Mouse (Mus musculus) mouse embryonic stem cell (cell line): Measurements from ENCODE around the gene Atp8a2.

ENCODE experiments used
- in situ Hi-C, 2 experiments: fragments of 300-500 bp; cut with MboI; formaldehyde crosslinking; loops; 1 replicate in 1 of 2; 3 replicates in 1 of 2; pipeline ENCODE4 v1.14.3; 2019 to 2020; ENCODE audit warnings: low sequenced_read_pairs in 2 of 2, low pct_unique_long_range_greater_than_20kb in 1 of 2, mixed read lengths in 1 of 2; ENCODE audit not compliant: unreplicated experiment in 1 of 2

The Atp8a2 gene

GRCm38 (mm10) chr14:59715695-59716442 is 481.1 kb downstream of the Atp8a2 start:
- in situ Hi-C loops, result no loop called here

DNA sequence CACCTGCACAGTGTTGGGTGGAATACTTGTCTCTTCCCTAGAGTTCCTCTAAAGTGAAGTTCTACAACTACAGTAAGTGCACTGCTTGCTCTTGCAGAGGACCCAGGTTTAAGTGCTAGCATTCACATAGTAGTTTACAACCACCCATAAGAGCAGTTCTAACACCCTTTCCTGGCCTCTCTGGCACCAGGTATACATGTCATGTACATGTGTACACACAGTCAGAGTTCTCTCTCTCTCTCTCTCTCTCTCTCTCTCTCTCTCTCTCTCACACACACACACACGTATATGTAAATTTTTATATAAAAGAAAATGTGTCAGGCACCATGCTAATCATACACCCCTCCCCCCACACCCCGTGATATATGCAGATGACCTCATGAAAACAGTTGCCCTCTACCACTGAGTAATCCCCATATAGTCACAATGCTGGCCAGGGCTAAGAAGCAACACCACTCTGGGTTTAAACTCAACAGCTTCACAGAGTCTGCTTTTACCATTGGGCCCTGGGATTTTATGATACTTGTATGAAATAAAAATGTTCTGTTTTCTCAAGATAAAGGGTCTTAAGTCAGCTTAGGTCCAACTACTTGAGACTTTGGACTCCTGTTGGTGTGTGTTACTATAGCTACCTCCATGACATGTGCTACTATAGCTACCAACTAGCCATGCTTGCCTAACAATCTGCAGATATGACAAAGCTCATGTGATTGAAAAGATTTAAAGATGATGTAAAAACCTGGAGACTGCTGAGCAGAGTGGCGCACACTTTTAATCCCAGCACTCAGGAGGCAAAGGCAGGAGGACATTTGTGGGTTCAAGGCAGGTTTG is 487.3 kb downstream of the Atp8a2 start:
- in situ Hi-C loops, result no loop called here

GRCm38 (mm10) chr14:59708009-59708408 is 489.0 kb downstream of the Atp8a2 start:
- in situ Hi-C loops, result no loop called here

DNA sequence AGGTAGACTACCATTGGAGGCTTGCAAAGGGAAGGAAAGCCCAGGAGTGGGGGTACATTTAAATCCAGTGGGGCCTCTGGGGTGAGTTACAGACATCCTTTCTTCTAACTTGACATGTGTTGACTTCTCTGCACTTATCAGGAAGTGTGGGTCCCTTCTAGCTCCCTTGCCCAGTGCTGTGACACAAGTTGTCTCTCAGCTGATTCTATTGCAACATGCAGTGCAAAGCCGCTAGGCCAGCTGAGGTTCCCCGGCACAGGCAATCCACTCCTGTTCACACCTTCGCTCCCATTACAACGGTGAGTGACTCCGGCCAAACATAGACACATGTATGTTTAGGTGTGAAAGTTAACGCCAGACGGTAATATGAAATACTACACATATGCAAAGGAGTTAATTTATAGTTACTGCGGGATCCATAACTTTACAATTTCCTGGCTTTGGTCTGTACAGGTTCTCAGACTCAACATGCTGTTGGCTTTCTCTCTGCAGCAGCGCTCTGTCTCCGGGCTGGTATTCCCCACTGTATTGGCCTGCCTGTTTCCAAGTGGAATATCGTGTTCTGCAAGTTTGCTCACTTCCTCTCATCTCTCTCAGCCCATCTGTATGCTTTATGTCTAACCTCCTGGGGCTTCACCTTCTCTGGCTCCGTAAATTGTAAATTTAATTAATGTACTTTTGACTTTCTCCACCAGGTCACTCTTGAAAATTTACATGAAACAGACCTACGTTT is 491.5 kb downstream of the Atp8a2 start:
- in situ Hi-C loops, result no loop called here

- in situ Hi-C loops, result no loop called here
Measured at GRCm38 (mm10) chr14:59701492-59701891, 495.5 kb downstream of the Atp8a2 start.

DNA sequence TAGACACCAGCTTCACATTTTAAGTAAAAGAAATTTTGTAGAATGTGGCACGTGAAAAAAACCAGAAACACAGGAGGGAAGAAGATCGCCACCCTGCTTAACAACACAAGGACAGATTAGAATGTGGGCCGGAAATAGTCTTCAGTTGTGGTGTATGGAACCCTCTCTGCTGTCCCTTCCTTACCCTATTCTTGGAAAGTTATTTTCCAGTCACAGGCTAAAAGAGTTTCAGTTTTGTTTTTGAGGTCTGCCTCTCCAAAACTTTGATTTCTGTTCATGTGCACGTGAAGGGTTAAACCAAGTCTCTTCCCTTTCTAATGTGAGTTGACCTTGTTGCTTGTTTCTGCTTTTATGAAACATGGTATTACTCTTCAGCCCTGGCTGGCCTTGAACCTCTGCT is 501.8 kb downstream of the Atp8a2 start:
- in situ Hi-C loops, result no loop called here

DNA sequence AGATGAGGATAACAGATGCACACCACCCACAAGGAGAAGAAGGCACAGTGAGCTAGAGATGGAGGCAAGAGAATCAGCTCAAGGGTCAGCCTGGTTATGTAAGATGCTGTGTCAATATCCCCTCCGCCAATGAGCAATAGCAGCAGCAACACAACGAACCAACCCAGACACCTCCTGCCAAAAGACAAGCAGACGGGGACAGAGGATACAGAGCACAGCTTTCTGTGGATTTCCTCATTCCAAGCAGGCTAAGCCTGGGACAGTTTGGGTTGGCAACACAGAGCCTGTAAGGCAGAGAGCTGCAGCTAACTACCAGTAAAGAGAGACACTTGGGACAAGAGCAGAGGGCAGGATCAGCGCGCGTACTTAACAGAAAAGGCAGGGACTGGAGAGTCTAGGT is 504.8 kb downstream of the Atp8a2 start:
- in situ Hi-C loops, result no loop called here

DNA sequence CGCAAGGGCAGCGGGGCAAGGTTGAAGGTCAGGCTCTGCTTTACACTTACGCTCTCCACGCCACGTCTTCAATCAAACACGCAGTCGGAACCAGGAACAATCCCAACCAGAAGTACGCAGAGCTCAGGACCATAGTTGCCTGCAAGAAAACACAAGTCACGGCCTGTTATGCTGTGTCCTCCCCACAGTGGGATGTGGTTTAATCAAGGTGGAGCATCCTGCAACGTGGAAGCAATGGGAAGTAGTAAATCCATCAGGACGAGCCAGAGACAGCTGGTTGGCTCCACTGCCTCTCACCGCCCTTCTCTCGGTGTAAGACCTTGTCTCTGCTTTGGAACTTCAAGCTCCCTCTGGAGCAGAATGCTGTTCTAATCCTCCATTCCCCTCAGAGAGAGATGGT is 505.6 kb downstream of the Atp8a2 start:
- in situ Hi-C loops, result no loop called here

DNA sequence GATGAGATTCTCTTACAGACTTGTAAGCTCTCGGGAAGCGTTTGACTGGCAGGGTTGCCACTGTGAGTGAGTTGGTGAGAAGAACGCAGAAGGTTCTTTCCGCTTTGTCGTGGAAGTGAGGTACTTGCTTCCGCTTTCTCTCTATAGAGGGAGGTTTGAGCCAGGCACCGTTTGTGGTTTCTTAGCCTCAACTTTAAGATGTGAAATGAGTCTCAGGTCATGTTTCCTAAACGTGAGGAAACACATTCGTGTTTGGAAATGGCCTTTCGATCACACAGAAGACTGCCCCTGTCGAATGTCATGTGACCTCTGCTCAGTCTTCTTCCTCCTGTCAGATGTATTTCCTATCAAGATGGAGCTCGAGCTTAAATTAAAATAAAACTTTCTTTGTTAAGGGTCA is 506.0 kb downstream of the Atp8a2 start:
- in situ Hi-C loops, result no loop called here

GRCm38 (mm10) chr14:59689596-59689995 is 507.4 kb downstream of the Atp8a2 start:
- in situ Hi-C loops, result no loop called here

GRCm38 (mm10) chr14:59686229-59686628 is 510.8 kb downstream of the Atp8a2 start:
- in situ Hi-C loops, result no loop called here

GRCm38 (mm10) chr14:59685343-59685742 is 511.6 kb downstream of the Atp8a2 start:
- in situ Hi-C loops, result no loop called here

- in situ Hi-C loops, result no loop called here
Measured at GRCm38 (mm10) chr14:59681906-59682305, 515.1 kb downstream of the Atp8a2 start.

DNA sequence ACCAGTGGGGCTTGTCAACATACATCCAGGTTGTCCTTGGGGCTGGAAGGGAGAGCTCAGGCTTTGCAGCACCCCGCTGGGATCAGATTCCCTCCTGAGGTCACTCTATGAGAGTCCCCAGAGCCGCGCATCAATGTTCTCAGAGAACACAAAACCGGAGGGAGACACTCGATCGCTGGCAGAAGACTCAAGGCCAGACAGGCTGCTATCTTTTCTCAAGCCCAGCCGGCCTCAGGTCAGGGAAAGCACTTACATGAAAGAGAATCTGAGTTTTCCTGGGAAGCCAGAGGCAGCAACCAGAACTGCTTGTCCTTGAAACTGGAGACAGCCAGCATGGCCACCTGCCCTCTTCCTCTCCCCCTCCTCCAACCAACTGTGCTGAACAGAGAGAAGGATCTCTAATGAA is 519.4 kb downstream of the Atp8a2 start:
- in situ Hi-C loops, result no loop called here

GRCm38 (mm10) chr14:59675330-59675729 is 521.6 kb downstream of the Atp8a2 start:
- in situ Hi-C loops, result no loop called here

DNA sequence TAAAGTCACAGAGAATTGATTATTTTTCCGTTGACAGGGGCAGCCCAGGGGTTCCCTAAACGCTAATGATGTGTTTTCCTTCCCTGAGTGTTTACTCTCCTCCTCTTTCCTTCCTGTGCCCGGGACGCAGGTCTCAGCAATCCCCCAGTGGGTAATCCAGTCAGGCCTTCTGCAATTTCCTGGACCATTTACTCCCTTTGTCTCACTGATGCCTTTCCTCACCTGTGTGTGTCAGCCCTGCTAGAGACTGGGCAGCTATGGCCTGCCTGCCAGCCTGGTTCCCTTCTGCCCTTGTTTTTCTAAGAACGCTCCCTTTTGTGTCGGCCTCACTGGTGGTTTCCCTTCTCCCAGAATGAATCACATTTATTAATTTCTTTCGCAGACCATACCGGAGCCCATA is 522.4 kb downstream of the Atp8a2 start:
- in situ Hi-C loops, result no loop called here

- in situ Hi-C loops, result no loop called here
Measured at GRCm38 (mm10) chr14:59672893-59673515, 524.0 kb downstream of the Atp8a2 start.

GRCm38 (mm10) chr14:59657098-59657497 is 539.9 kb downstream of the Atp8a2 start:
- in situ Hi-C loops, result no loop called here

GRCm38 (mm10) chr14:59656591-59656990 is 540.4 kb downstream of the Atp8a2 start:
- in situ Hi-C loops, result no loop called here
